Comparison of ENCODE assay signal across 27 mouse cellular contexts in genomic region chr4:140537561-140538021, GRCm38 (mm10).
DNase-seq lines count a peak whose midpoint lies in the region; ATAC-seq and TF ChIP-seq lines count a peak whose summit lies in the region.
"Had no signal": no experiment of that assay in that cellular context is flagged by ENCODE, and none has a peak within 500 bp of the region (broad histone marks: within the 10 kb centered on the region; RNA-seq: fewer than 3 reads in every experiment).

No protein-coding gene starts in this region.

- peak; percentile 13 for DNase-seq in adipocyte (ENCODE audit: low spot score)
- DNase-seq in left cerebral cortex, adult 8-10 months (ENCODE audit: low spot score in 2 of 2) = no peak
- DNase-seq in cerebellum, adult 11 months = no peak
- DNase-seq in yolk sac, embryonic 10.5 days (ENCODE audit: low spot score) = no peak
- DNase-seq: adrenal gland, postnatal 25 days; cerebellum, adult 2 months; cerebellum, postnatal 25 days; heart, postnatal 14 days; kidney, adult 9 months; kidney, postnatal 10 days; thymus, adult 2 months; thymus, postnatal 4 days had no signal

- H3K79me2 ChIP-seq in myocyte (ENCODE audit: control insufficient read depth, insufficient read depth) = no peaks in the 10 kb centered on the region

- ATAC-seq in neural tube, embryonic 13.5 days (ENCODE audit: low read depth) = no peak
- no peak for ATAC-seq in neural tube, embryonic 15.5 days (ENCODE audit: low FRiP score)
- ATAC-seq: CD4-positive, CD25-positive, alpha-beta regulatory T cell, adult 4 months; forebrain, embryonic 16.5 days; hindbrain, postnatal 0 days; intestine, embryonic 16.5 days; midbrain, embryonic 16.5 days had no signal

- no peak overlapping the region for H3K4me3 ChIP-seq in neural tube, embryonic 13.5 days
- H3K4me3 ChIP-seq in neural tube, embryonic 15.5 days (replicated peaks) = no peak overlapping the region
- no peak overlapping the region for H3K4me3 ChIP-seq in ES-Bruce4 (ENCODE audit: low read depth, low read length)
- no peak overlapping the region for H3K4me3 ChIP-seq in myocyte
- H3K4me3 ChIP-seq: embryonic facial prominence, embryonic 12.5 days; hindbrain, embryonic 12.5 days; left cerebral cortex, adult 2 months; limb, embryonic 13.5 days; neural tube, embryonic 12.5 days had no signal

- no peak for TF ChIP-seq POLR2A in ES-Bruce4 (IDR thresholded peaks at IDR 0.05; ENCODE audit: insufficient read depth, low read length)
- TF ChIP-seq POLR2A in myocyte (IDR thresholded peaks at IDR 0.05; ENCODE audit: insufficient read length, low read depth) = no peak

- WGBS in neural tube, embryonic 13.5 days = 77% methylated on average over 5 of the region's 5 CpGs
- WGBS in neural tube, embryonic 15.5 days = 86% methylated on average over 5 of the region's 5 CpGs

- H3K27ac ChIP-seq in neural tube, embryonic 13.5 days (replicated peaks) = no peak overlapping the region
- no peak overlapping the region for H3K27ac ChIP-seq in neural tube, embryonic 15.5 days (replicated peaks)
- H3K27ac ChIP-seq in ES-Bruce4 (ENCODE audit: insufficient read depth, low read length) = no peak overlapping the region
- H3K27ac ChIP-seq: embryonic facial prominence, embryonic 12.5 days; hindbrain, embryonic 12.5 days; hindbrain, postnatal 0 days; left cerebral cortex, adult 2 months; limb, embryonic 13.5 days; neural tube, embryonic 12.5 days had no signal

- H3K9me3 ChIP-seq in neural tube, embryonic 13.5 days = no peaks in the 10 kb centered on the region
- H3K9me3 ChIP-seq in neural tube, embryonic 15.5 days (replicated peaks) = no peaks in the 10 kb centered on the region
- H3K9me3 ChIP-seq in ES-Bruce4 (replicated peaks; ENCODE audit: control insufficient read depth, insufficient read depth, low read length, poor library complexity, severe bottlenecking) = no peaks in the 10 kb centered on the region
- H3K9me3 ChIP-seq: embryonic facial prominence, embryonic 12.5 days; hindbrain, embryonic 12.5 days; limb, embryonic 13.5 days; neural tube, embryonic 12.5 days had no signal

- H3K9ac ChIP-seq in neural tube, embryonic 13.5 days = 0 out of 2 replicates have a peak overlapping the region, but pooled peaks have one; percentile 12
- no peak overlapping the region for H3K9ac ChIP-seq in neural tube, embryonic 15.5 days (replicated peaks)
- H3K9ac ChIP-seq in ES-Bruce4 (ENCODE audit: low read depth, poor library complexity, severe bottlenecking) = no peak overlapping the region
- H3K9ac ChIP-seq: embryonic facial prominence, embryonic 12.5 days; hindbrain, embryonic 12.5 days; limb, embryonic 13.5 days; neural tube, embryonic 12.5 days had no signal

- 0 out of 2 replicates have a peak, but pooled peaks have one; percentile 29 for TF ChIP-seq EP300 in ES-Bruce4 (IDR thresholded peaks at IDR 0.05; ENCODE audit: insufficient read depth, low read depth, low read length)

- no peaks in the 10 kb centered on the region for H3K27me3 ChIP-seq in neural tube, embryonic 13.5 days
- H3K27me3 ChIP-seq in neural tube, embryonic 15.5 days (replicated peaks) = no peaks in the 10 kb centered on the region
- H3K27me3 ChIP-seq in ES-Bruce4 (ENCODE audit: control insufficient read depth, insufficient read depth, low read length, poor library complexity, severe bottlenecking) = no peaks in the 10 kb centered on the region
- H3K27me3 ChIP-seq in myocyte (ENCODE audit: control insufficient read depth, insufficient read depth, insufficient read length) = no peaks in the 10 kb centered on the region
- H3K27me3 ChIP-seq: embryonic facial prominence, embryonic 12.5 days; hindbrain, embryonic 12.5 days; limb, embryonic 13.5 days; neural tube, embryonic 12.5 days had no signal

- H3ac ChIP-seq in myocyte (ENCODE audit: control insufficient read depth, insufficient read length) = no peak overlapping the region

- H3K36me3 ChIP-seq in neural tube, embryonic 13.5 days = peaks cover 44% of the 10 kb centered on the region
- H3K36me3 ChIP-seq in neural tube, embryonic 15.5 days = peaks cover 27% of the 10 kb centered on the region
- no peaks in the 10 kb centered on the region for H3K36me3 ChIP-seq in ES-Bruce4 (ENCODE audit: control insufficient read depth, insufficient read depth, low read length, poor library complexity, severe bottlenecking)
- peaks cover 5% of the 10 kb centered on the region for H3K36me3 ChIP-seq in myocyte (ENCODE audit: control insufficient read depth, insufficient read depth)

- H3K4me2 ChIP-seq in neural tube, embryonic 13.5 days = no peak overlapping the region
- no peak overlapping the region for H3K4me2 ChIP-seq in neural tube, embryonic 15.5 days
- H3K4me2 ChIP-seq in myocyte (ENCODE audit: low read depth) = peak overlapping the region; percentile 67
- H3K4me2 ChIP-seq: embryonic facial prominence, embryonic 12.5 days; hindbrain, embryonic 12.5 days; limb, embryonic 13.5 days; liver, embryonic 11.5 days; neural tube, embryonic 12.5 days had no signal

- TF ChIP-seq CTCF in ES-Bruce4 (IDR thresholded peaks at IDR 0.05; ENCODE audit: low read depth, low read length) = no peak

- H3K4me1 ChIP-seq in neural tube, embryonic 13.5 days (replicated peaks) = peaks cover 53% of the 10 kb centered on the region
- H3K4me1 ChIP-seq in neural tube, embryonic 15.5 days = peaks cover 30% of the 10 kb centered on the region
- H3K4me1 ChIP-seq in ES-Bruce4 (ENCODE audit: control insufficient read depth, insufficient read depth, low read length) = no peaks in the 10 kb centered on the region
- H3K4me1 ChIP-seq: embryonic facial prominence, embryonic 12.5 days had no signal

TF ChIP-seq in myocyte, 11 proteins besides CTCF, POLR2A, EP300 and RAD21:
- no peak for TF ChIP-seq MYOD1 (IDR thresholded peaks at IDR 0.05; ENCODE audit: control insufficient read depth in 1 of 3, insufficient read length in 2 of 3, low read depth in 2 of 3)
- no peak for TF ChIP-seq E2F4 (IDR thresholded peaks at IDR 0.05; ENCODE audit: insufficient read depth)
- TF ChIP-seq MAX (IDR thresholded peaks at IDR 0.05; ENCODE audit: low read depth) = no peak
- TF ChIP-seq CEBPB (IDR thresholded peaks at IDR 0.05; ENCODE audit: insufficient read depth, poor library complexity, severe bottlenecking) = peak; percentile 54; the same call in 1 of the 2 replicates
- no peak for TF ChIP-seq TCF3 (IDR thresholded peaks at IDR 0.05; ENCODE audit: insufficient read length, low read depth)
- TF ChIP-seq POLR2AphosphoS2 (IDR thresholded peaks at IDR 0.05; ENCODE audit: insufficient read length, low read depth) = no peak
- no peak for TF ChIP-seq SRF (IDR thresholded peaks at IDR 0.05; ENCODE audit: control insufficient read depth, insufficient read length, low read depth)
- no peak for TF ChIP-seq USF1 (IDR thresholded peaks at IDR 0.05; ENCODE audit: low read depth)
- TF ChIP-seq REST (IDR thresholded peaks at IDR 0.05; ENCODE audit: insufficient read depth, insufficient read length) = no peak
- peak; percentile 43 for TF ChIP-seq TCF12 (IDR thresholded peaks at IDR 0.05; ENCODE audit: insufficient read depth, poor library complexity, severe bottlenecking)
- TF ChIP-seq MYOG (IDR thresholded peaks at IDR 0.05; ENCODE audit: control insufficient read depth in 1 of 3, insufficient read depth in 1 of 3, insufficient read length in 2 of 3, low read depth in 2 of 3) = no peak
